Mouse (Mus musculus) liver, embryonic 14.5 days (tissue): ENCODE measurements around the gene Lrrn2.

Source experiments
- CTCF ChIP-seq: IDR thresholded peaks from 2 replicates; pipeline ENCODE4 v1.5.1; 2016; ENCODE audit warnings: antibody characterized with exemption, low read depth, control low read depth
- EP300 ChIP-seq: IDR thresholded peaks from 2 replicates; pipeline ENCODE4 v1.6.1; 2016; ENCODE audit warnings: antibody characterized with exemption, low read depth

GRCm38 (mm10) chr1:132881041-132881761, 1.1 kb downstream of the Lrrn2 start:
- TF ChIP-seq CTCF (no peak), EP300 (no peak)
